In genomic region chr11:53055896-53056295, GRCm38 (mm10) we compare ENCODE assay signal across 15 mouse cellular contexts.
DNase-seq lines count a peak whose midpoint lies in the region.
"Had no signal": no experiment of that assay in that cellular context is flagged by ENCODE, and none has a peak within 500 bp of the region (broad histone marks: within the 10 kb centered on the region; RNA-seq: fewer than 3 reads in every experiment).

No protein-coding gene starts in this region.

- intact Hi-C loops in heart, postnatal 25 days (cut with DNase I), result no loop called here

- peak; percentile 18 for DNase-seq in cerebellum, adult 11-12 months
- no peak for DNase-seq in cerebellum, adult 8-10 months
- peak; percentile 13 for DNase-seq in thymus, postnatal 14 days
- no peak for DNase-seq in thymus, postnatal 36 days
- DNase-seq in cerebellum, adult 9-11 months, result peak; percentile 15
- DNase-seq in cerebellum, postnatal 25 days, result peak; percentile 67 to 69
- DNase-seq in heart, postnatal 25 days (ENCODE audit: low spot score), result no peak
- no peak for DNase-seq in adrenal gland, postnatal 25 days
- DNase-seq: adrenal gland, postnatal 14 days; B cell, adult 2 months; embryo, embryonic 11 days; gastrocnemius, postnatal 25 days; heart, adult 18-20 months; heart, postnatal 10 days; heart, postnatal 4 days had no signal

Comparison
In these comparisons a context has a peak if more than half of its experiments do, and no peak if none do; other contexts are left out.
1. DNase-seq: peak in cerebellum, adult 11-12 months (single experiment), thymus, postnatal 14 days (single experiment), cerebellum, adult 9-11 months (single experiment) and cerebellum, postnatal 25 days (2 of 2); none in cerebellum, adult 8-10 months (single experiment), thymus, postnatal 36 days (0 of 2), heart, postnatal 25 days (single experiment) and adrenal gland, postnatal 25 days (single experiment).